Mouse (Mus musculus) MEL (cell line): ENCODE measurements around the gene Pabpc1l. TPM values are rescaled to one million over a fixed set of nuclear protein-coding genes. Genes with fewer than 3 reads are reported as not detected.

Experiments
- DNase-seq: peaks from one replicate; pipeline ENCODE4 v3.0.0; 2011; ENCODE audit warnings: low read depth, low spot score
- H3K27ac ChIP-seq: 2 replicates; pipeline ENCODE4 v1.5.1; 2012; ENCODE audit warnings: low read depth, mild to moderate bottlenecking, control low read depth, low read length, moderate library complexity; ENCODE audit not compliant: control insufficient read depth
- H3K27me3 ChIP-seq, 2 experiments: fragments of 150-350 bp in 1 of 2; sonication (generic) in 1 of 2; 2 replicates each; pipeline ENCODE4 v1.6.1; 2012; ENCODE audit warnings: low read length in 2 of 2, mild to moderate bottlenecking in 2 of 2, improper control_type of control experiment in 1 of 2, moderate library complexity in 1 of 2; ENCODE audit not compliant: insufficient read depth in 2 of 2, control insufficient read depth in 1 of 2
- H3K36me3 ChIP-seq, 2 experiments: 2 replicates each; pipeline ENCODE4 v1.6.1; 2012 to 2014; ENCODE audit warnings: low read length in 2 of 2, improper control_type of control experiment in 1 of 2, inconsistent platforms in 1 of 2, mild to moderate bottlenecking in 1 of 2; ENCODE audit not compliant: insufficient read depth in 2 of 2, control insufficient read depth in 1 of 2
- H3K4me1 ChIP-seq, 2 experiments: fragments of 150-350 bp in 1 of 2; sonication (generic) in 1 of 2; 2 replicates each; pipeline ENCODE4 v1.6.1; 2012; ENCODE audit warnings: low read length in 2 of 2, improper control_type of control experiment in 1 of 2, mild to moderate bottlenecking in 1 of 2; ENCODE audit not compliant: insufficient read depth in 2 of 2, control insufficient read depth in 1 of 2
- H3K4me3 ChIP-seq, 2 experiments: fragments of 150-350 bp in 1 of 2; sonication (generic) in 1 of 2; 2 replicates each; pipeline ENCODE4 v1.5.1; 2012; ENCODE audit warnings: low read depth in 2 of 2, low read length in 2 of 2, mild to moderate bottlenecking in 2 of 2, moderate library complexity in 2 of 2, control low read depth in 1 of 2, improper control_type of control experiment in 1 of 2; ENCODE audit not compliant: control insufficient read depth in 1 of 2, insufficient read depth in 1 of 2
- H3K79me2 ChIP-seq: 2 replicates; pipeline ENCODE4 v1.6.1; 2012; ENCODE audit warnings: mild to moderate bottlenecking, low read length, moderate library complexity; ENCODE audit not compliant: control insufficient read depth, poor library complexity, insufficient read depth
- H3K9ac ChIP-seq: 2 replicates; pipeline ENCODE4 v1.6.1; 2012; ENCODE audit warnings: low read depth, mild to moderate bottlenecking, control low read depth, low read length, moderate library complexity; ENCODE audit not compliant: control insufficient read depth, poor library complexity, severe bottlenecking
- H3K9me3 ChIP-seq: fragments of 150-350 bp; sonication (generic); replicated peaks from 2 replicates; pipeline ENCODE4 v1.6.1; 2012; ENCODE audit warnings: mild to moderate bottlenecking, low read length, improper control_type of control experiment, moderate library complexity; ENCODE audit not compliant: insufficient read depth
- CHD1 ChIP-seq: IDR thresholded peaks from 2 replicates; pipeline ENCODE4 v1.6.1; 2012; ENCODE audit warnings: low read depth, mild to moderate bottlenecking, inconsistent platforms, low read length, improper control_type of control experiment
- CHD2 ChIP-seq: IDR thresholded peaks from 2 replicates; pipeline ENCODE4 v1.6.1; 2011; ENCODE audit warnings: low read length, improper control_type of control experiment
- CTCF ChIP-seq, 3 experiments: IDR thresholded peaks in 2 of 3; conservative IDR thresholded peaks in 1 of 3; 2 replicates each; pipeline ENCODE4 v1.5.1; 2011 to 2012; ENCODE audit warnings: low read length in 3 of 3, low read depth in 2 of 3, mild to moderate bottlenecking in 2 of 3, improper control_type of control experiment in 1 of 3, inconsistent platforms in 1 of 3, mixed read lengths in 1 of 3, moderate library complexity in 1 of 3; ENCODE audit not compliant: control insufficient read depth in 1 of 3, insufficient read depth in 1 of 3, poor library complexity in 1 of 3, severe bottlenecking in 1 of 3
- ELF1 ChIP-seq: IDR thresholded peaks from 2 replicates; pipeline ENCODE4 v1.6.1; 2014; ENCODE audit warnings: low read depth, mild to moderate bottlenecking, inconsistent platforms, low read length, improper control_type of control experiment, moderate library complexity
- EP300 ChIP-seq, 2 experiments: IDR thresholded peaks; 2 replicates each; pipeline ENCODE4 v1.6.1; 2011; ENCODE audit warnings: improper control_type of control experiment in 2 of 2, low read length in 2 of 2, low read depth in 1 of 2, mild to moderate bottlenecking in 1 of 2
- GABPA ChIP-seq: IDR thresholded peaks from 2 replicates; pipeline ENCODE4 v1.6.1; 2012; ENCODE audit warnings: low read depth, mild to moderate bottlenecking, inconsistent platforms, low read length, improper control_type of control experiment, moderate library complexity
- HCFC1 ChIP-seq: IDR thresholded peaks from 2 replicates; pipeline ENCODE4 v1.6.1; 2012; ENCODE audit warnings: low read depth, mild to moderate bottlenecking, inconsistent platforms, low read length, improper control_type of control experiment, moderate library complexity
- MAX ChIP-seq: IDR thresholded peaks from 2 replicates; pipeline ENCODE4 v1.6.1; 2011; ENCODE audit warnings: low read length, improper control_type of control experiment
- MXI1 ChIP-seq: IDR thresholded peaks from 2 replicates; pipeline ENCODE4 v1.6.1; 2011; ENCODE audit warnings: mild to moderate bottlenecking, low read depth, low read length, improper control_type of control experiment
- MYB ChIP-seq: IDR thresholded peaks from 2 replicates; pipeline ENCODE4 v1.6.1; 2011; ENCODE audit warnings: mild to moderate bottlenecking, low read depth, low read length, improper control_type of control experiment
- MYC ChIP-seq: IDR thresholded peaks from 2 replicates; pipeline ENCODE4 v1.6.1; 2011; ENCODE audit warnings: low read depth, mild to moderate bottlenecking, low read length, improper control_type of control experiment, moderate library complexity
- POLR2A ChIP-seq, 2 experiments: IDR thresholded peaks; 2 replicates each; pipeline ENCODE4 v1.6.1; 2011 to 2012; ENCODE audit warnings: low read length in 2 of 2, mild to moderate bottlenecking in 2 of 2, control low read depth in 1 of 2, improper control_type of control experiment in 1 of 2, low read depth in 1 of 2, moderate library complexity in 1 of 2; ENCODE audit not compliant: control insufficient read depth in 1 of 2, insufficient read depth in 1 of 2, poor library complexity in 1 of 2
- POLR2AphosphoS5 ChIP-seq: IDR thresholded peaks from 2 replicates; pipeline ENCODE4 v1.6.1; 2012; ENCODE audit warnings: low read depth, borderline replicate concordance, mild to moderate bottlenecking, inconsistent platforms, low read length, moderate library complexity, mixed read lengths
- SIN3A ChIP-seq: IDR thresholded peaks from 2 replicates; pipeline ENCODE4 v1.6.1; 2012; ENCODE audit warnings: low read length, improper control_type of control experiment, inconsistent platforms
- SMC3 ChIP-seq: IDR thresholded peaks from 2 replicates; pipeline ENCODE4 v1.6.1; 2011; ENCODE audit warnings: low read depth, low read length, improper control_type of control experiment
- TBP ChIP-seq: IDR thresholded peaks from 2 replicates; pipeline ENCODE4 v1.8.0; 2011; ENCODE audit warnings: low read depth, low read length, improper control_type of control experiment
- UBTF ChIP-seq: IDR thresholded peaks from 2 replicates; pipeline ENCODE4 v1.6.1; 2012; ENCODE audit warnings: low read depth, mild to moderate bottlenecking, inconsistent platforms, low read length, improper control_type of control experiment, moderate library complexity, borderline replicate concordance; ENCODE audit not compliant: insufficient read depth
- USF1 ChIP-seq: IDR thresholded peaks from 2 replicates; pipeline ENCODE4 v1.6.1; 2014; ENCODE audit warnings: low read depth, mild to moderate bottlenecking, inconsistent platforms, low read length, improper control_type of control experiment, moderate library complexity
- USF2 ChIP-seq, 2 experiments: IDR thresholded peaks; 2 replicates each; pipeline ENCODE4 v1.6.1; 2011 to 2012; ENCODE audit warnings: improper control_type of control experiment in 2 of 2, low read length in 2 of 2, borderline replicate concordance in 1 of 2, inconsistent platforms in 1 of 2, low read depth in 1 of 2, mild to moderate bottlenecking in 1 of 2; ENCODE audit not compliant: insufficient read depth in 1 of 2
- ZC3H11A ChIP-seq: IDR thresholded peaks from 2 replicates; pipeline ENCODE4 v1.6.1; 2012; ENCODE audit warnings: low read depth, mild to moderate bottlenecking, inconsistent platforms, low read length, improper control_type of control experiment
- ZKSCAN1 ChIP-seq: IDR thresholded peaks from 2 replicates; pipeline ENCODE4 v1.6.1; 2012; ENCODE audit warnings: low read depth, mild to moderate bottlenecking, inconsistent platforms, low read length, improper control_type of control experiment, moderate library complexity
- ZMIZ1 ChIP-seq: IDR thresholded peaks from 2 replicates; pipeline ENCODE4 v1.6.1; 2012; ENCODE audit warnings: low read depth, mild to moderate bottlenecking, inconsistent platforms, low read length, improper control_type of control experiment, moderate library complexity
- ZNF384 ChIP-seq: IDR thresholded peaks from 2 replicates; pipeline ENCODE4 v1.6.1; 2012; ENCODE audit warnings: low read depth, mild to moderate bottlenecking, inconsistent platforms, low read length, improper control_type of control experiment
- polyA plus RNA-seq, 2 experiments: library from polyadenylated mRNA; stranded (reverse) in 1 of 2; unstranded in 1 of 2; fragments of >175 nt in 1 of 2; fragments of >200 nt in 1 of 2; gene quantifications; 2 replicates each; pipeline versions ENCODE4 v1.2.1 to v1.2.4; 2012; ENCODE audit warnings: low replicate concordance in 2 of 2, low read depth in 1 of 2; ENCODE audit not compliant: insufficient read length in 2 of 2, insufficient read depth in 1 of 2, missing spikeins in 1 of 2
- total RNA-seq: library from RNA; depleted of rRNA; stranded (reverse); fragments of 300-350 nt; gene quantifications from 2 replicates; pipeline ENCODE4 v1.2.3, GENCODE M21; 2012

Gene Pabpc1l
- total and polyA plus RNA-seq, 3 experiments: 0.27 to 0.40 TPM; not detected in 1

- Histone ChIP-seq H3K9me3 (no peaks in the 10 kb centered on the region), H3K4me1 (peaks cover 0 to 4% of the 10 kb centered on the region in 2 experiments; a peak in 1 of 4 replicates), H3K27ac (no peak overlapping the region), H3K27me3 (no peaks in the 10 kb centered on the region), H3K36me3 (peaks cover 0 to 1% of the 10 kb centered on the region in 2 experiments; a peak in 2 of 4 replicates), H3K79me2 (no peaks in the 10 kb centered on the region), H3K9ac (no peak overlapping the region), H3K4me3 (no peak overlapping the region)
- no peak for DNase-seq
- TF ChIP-seq POLR2A (IDR thresholded peaks at IDR 0.05; ENCODE audit: control insufficient read depth in 1 of 2, insufficient read depth in 1 of 2, low read depth in 1 of 2, low read length in 2 of 2, poor library complexity in 1 of 2) (no peak), MYB (no peak), ZKSCAN1 (no peak), SMC3 (no peak), SIN3A (no peak), ELF1 (no peak), TBP (no peak), MYC (no peak), UBTF (no peak), ZC3H11A (no peak), POLR2AphosphoS5 (no peak), HCFC1 (no peak), USF2 (IDR thresholded peaks at IDR 0.05; ENCODE audit: borderline replicate concordance in 1 of 2, insufficient read depth in 1 of 2, low read depth in 1 of 2, low read length in 2 of 2) (no peak), MXI1 (no peak), MAX (no peak), ZMIZ1 (no peak), CTCF (IDR thresholded peaks at IDR 0.05 in 2 of 3, conservative IDR thresholded peaks at IDR 0.05 in 1 of 3; ENCODE audit: control insufficient read depth in 1 of 3, insufficient read depth in 1 of 3, low read depth in 2 of 3, low read length in 3 of 3, poor library complexity in 1 of 3, severe bottlenecking in 1 of 3) (no peak), EP300 (IDR thresholded peaks at IDR 0.05; ENCODE audit: low read depth in 1 of 2, low read length in 2 of 2) (no peak), CHD2 (no peak)
Observed at GRCm38 (mm10) chr2:164022104-164022503, 3.1 kb upstream of the Pabpc1l start.

- Histone ChIP-seq H3K27me3 (no peaks in the 10 kb centered on the region), H3K27ac (no peak overlapping the region), H3K79me2 (no peaks in the 10 kb centered on the region), H3K9ac (no peak overlapping the region), H3K4me1 (no peaks in the 10 kb centered on the region), H3K9me3 (no peaks in the 10 kb centered on the region), H3K4me3 (no peak overlapping the region), H3K36me3 (no peaks in the 10 kb centered on the region)
- no peak for TF ChIP-seq CHD1
- TF ChIP-seq TBP: no peak
- TF ChIP-seq GABPA: no peak
- TF ChIP-seq USF1: no peak
- TF ChIP-seq ZKSCAN1: no peak
- TF ChIP-seq MAX: no peak
- no peak for TF ChIP-seq ZNF384
- TF ChIP-seq ZC3H11A: no peak
- no peak for TF ChIP-seq ZMIZ1
- no peak for DNase-seq
Observed at GRCm38 (mm10) chr2:164031147-164031546, 5.9 kb downstream of the Pabpc1l start.
